Mouse (Mus musculus): ENCODE data around the gene Gm17606.
A peak's percentile ranks its signal among the peaks of the same experiment; 100 is the strongest.
"Not testable (repeated sequence)": the region's sequence is repeated elsewhere in the genome, so short reads cannot be mapped to it uniquely, and the experiment has no call there.

Gene Gm17606

DNA sequence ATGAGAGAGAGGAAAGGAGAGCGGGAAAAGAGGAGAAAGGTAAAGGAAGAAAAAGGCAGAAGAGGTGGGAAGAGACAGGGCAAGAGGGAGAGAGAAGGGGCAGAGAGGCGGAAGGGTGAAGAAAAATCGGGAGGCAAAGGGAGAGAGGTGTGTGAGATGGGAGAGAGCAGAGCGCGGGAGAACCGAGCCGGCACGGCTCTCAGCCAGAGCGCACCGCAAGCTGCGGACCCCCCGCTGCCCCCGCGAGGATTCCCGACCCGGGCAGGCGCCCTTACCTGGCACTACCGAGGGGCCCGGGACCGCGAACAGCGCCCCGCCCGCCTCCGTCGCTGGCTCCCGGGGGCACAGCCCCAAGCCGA is at the start of gene Gm17606:
Gm17606 (plus strand) TSS at position 7 of the 359 bp plus-strand sequence.
- DNase-seq (ENCODE audit: low read depth, low spot score) = no peak

- no peak for DNase-seq (ENCODE audit: low read depth, low spot score)
Observed at GRCm38 (mm10) chr14:54591056-54591455, 49.7 kb upstream of the Gm17606 start.

DNA sequence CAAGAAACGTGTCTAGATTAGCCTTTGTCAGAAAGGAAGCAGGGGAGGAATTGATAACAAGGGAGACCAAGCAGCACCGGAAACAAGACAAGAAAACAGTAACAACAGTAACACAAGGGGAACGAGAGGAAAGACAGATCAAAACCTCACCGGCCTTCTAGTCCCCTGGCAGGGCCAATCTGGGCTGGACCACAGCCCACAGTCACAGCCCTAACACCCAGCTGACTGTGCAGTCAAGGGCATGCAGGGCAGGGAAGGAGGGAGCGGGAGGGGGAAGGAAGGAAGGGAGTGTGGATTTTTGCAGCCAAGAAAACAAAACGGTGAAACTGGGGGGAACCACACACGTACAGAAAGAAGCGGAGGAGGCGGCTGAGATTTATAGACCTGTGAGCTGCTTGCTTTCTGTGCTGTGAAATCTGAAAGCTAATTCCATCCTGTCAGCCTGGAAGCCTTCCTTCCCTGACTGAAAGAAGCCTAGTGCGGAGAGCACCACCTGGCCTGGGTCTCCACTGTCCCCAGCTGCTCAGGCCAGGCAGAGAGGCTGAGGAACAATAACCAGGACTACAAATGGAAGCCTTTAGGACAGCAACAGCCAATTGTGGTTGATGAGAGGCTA is 48.3 kb upstream of the Gm17606 start:
- DNase-seq (ENCODE audit: low read depth, low spot score) = no peak

- no peak for DNase-seq (ENCODE audit: low read depth, low spot score)
Observed at GRCm38 (mm10) chr14:54594055-54594454, 46.7 kb upstream of the Gm17606 start.

GRCm38 (mm10) chr14:54594631-54595414 is 45.9 kb upstream of the Gm17606 start:
- DNase-seq (ENCODE audit: low read depth, low spot score) = no peak

DNA sequence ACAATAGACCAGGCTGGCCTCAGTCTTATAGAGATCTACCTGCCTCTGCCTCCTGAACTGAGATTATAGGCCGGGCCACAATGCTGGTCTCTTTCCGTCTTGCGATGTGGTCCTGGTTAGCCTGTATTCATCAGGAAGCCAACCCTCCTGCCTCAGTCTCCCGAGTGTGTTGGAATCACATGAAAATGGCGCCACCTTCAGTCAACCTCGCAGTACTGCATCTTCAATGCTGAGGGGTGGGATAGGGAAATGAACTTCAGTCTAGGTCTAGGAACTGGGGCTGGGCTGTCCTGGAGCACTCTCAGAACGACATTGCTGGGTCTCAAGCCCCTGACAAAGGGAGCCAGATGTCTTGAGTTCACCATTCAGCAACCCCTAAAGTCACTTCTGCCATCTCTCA is 43.7 kb upstream of the Gm17606 start:
- no peak for DNase-seq (ENCODE audit: low read depth, low spot score)

GRCm38 (mm10) chr14:54601601-54602000 is 39.2 kb upstream of the Gm17606 start:
- DNase-seq (ENCODE audit: low read depth, low spot score) = no peak

DNA sequence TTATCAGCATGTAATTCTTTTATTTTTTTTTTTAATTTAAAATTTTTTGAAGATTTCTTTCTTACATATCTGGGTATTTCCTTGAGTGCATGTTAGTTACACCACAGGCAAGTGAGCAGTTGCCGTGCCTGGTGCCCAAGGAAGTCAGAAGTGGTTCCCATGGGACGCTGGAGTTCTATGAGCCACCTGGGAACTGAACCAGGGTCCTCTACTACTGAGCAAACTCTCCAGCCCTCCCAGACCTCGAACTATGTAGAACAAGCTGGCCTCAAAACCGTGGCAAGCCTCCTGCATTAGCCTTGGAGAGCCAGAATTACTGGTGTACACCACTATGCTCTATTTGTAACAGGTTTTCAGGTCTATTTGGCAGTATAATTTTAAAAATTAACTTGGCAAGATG is 38.1 kb upstream of the Gm17606 start:
- no peak for DNase-seq (ENCODE audit: low read depth, low spot score)

- peak; percentile 94 for DNase-seq (ENCODE audit: low read depth, low spot score)
Observed at GRCm38 (mm10) chr14:54603038-54603654, 37.6 kb upstream of the Gm17606 start.

GRCm38 (mm10) chr14:54603686-54604085 is 37.1 kb upstream of the Gm17606 start:
- DNase-seq (ENCODE audit: low read depth, low spot score) = no peak

- DNase-seq (ENCODE audit: low read depth, low spot score) = peak; percentile 69
Observed at GRCm38 (mm10) chr14:54605752-54606321, 34.9 kb upstream of the Gm17606 start, which contains the start of gene 4931414P19Rik. 4931414P19Rik (minus strand) TSS chr14:54605993.

DNA sequence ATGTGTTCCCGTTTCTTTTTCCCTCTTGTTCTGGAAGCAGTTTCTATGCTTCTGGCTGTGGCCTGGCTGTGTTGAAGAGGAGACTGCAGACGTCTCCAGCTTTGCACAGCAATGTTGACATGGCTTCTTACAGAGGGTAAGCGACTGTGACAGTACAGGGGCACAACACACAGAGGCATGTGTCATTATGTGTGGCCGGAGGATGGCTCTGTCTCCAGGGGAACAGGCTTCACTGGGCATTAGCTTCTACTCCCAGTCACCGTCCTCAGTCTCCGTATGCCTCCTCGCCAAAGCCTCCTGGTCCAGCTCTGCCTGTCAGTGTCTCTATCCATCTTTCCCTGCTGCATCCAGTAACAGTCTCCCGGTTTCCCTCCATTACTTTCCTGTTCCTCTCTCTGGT is 33.5 kb upstream of the Gm17606 start:
- no peak for DNase-seq (ENCODE audit: low read depth, low spot score)

GRCm38 (mm10) chr14:54609245-54609644 is 31.5 kb upstream of the Gm17606 start:
- DNase-seq (ENCODE audit: low read depth, low spot score) = no peak

DNA sequence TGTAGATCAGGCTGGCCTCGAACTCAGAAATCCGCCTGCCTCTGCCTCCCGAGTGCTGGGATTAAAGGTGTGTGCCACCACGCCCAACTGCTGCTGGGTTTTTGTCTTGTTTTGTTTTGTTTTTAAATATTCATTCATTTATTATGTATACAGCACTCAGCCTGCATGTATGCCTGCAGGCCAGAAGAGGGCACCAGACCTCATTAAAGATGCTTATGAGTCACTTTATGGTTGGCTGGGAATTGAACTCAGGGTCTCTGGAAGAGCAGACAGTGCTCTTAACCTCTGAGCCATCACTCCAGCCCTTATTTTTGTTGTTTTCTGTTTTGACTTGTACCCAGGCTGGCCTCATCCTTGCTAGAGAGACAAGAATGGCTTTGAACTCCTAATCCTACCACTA is 30.8 kb upstream of the Gm17606 start:
- DNase-seq (ENCODE audit: low read depth, low spot score) = no peak

- DNase-seq (ENCODE audit: low read depth, low spot score) = no peak
Observed at GRCm38 (mm10) chr14:54610648-54611047, 30.1 kb upstream of the Gm17606 start.

DNA sequence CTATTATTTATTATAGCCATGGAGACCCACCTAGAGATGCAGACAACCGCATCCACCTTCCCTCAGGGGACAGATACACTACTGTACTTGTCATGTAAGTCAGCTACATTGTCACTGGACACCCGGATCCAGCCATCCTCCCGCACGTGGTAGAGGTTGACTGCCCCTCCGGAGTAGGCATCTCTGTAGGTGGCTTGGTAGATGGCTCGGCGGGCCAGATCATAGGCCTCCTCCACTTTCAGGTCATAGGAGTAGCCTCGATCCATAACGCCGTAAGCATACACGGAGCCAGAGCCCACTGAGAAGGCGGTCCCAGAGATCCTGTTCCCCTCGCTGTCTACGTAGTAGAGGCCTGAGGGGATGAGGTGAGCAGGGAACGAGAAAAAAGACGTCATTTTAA is 26.6 kb upstream of the Gm17606 start:
- not testable (repeated sequence) for DNase-seq (ENCODE audit: low read depth, low spot score)

DNA sequence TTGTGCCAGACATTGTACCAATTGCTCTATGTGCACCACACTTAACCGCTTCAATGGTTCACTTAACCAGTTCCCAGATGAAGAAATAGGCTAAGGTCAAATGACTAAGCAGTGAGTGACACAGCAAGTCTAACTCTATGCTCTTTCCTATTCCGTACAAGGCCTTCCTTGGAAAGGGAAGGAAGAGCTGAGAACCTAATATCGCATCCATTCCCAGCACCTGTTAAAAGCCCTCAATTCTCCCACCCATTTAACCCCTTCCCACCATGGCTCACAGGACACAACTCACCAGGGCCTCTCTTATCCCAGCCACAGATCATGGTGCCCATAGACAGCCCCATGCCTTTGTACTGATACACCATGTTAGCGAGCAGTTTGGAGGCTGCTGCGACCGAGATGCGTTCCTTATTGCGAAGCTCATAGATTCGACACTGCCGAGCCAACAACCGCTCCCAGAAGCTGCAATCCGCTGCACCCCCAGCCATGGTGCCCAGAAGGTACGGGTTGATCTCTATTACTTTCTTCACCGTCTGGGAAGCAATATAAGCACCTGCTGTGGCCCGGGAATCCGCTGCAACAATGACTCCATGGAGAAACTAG is 24.4 kb upstream of the Gm17606 start:
- no peak for DNase-seq (ENCODE audit: low read depth, low spot score)

DNA sequence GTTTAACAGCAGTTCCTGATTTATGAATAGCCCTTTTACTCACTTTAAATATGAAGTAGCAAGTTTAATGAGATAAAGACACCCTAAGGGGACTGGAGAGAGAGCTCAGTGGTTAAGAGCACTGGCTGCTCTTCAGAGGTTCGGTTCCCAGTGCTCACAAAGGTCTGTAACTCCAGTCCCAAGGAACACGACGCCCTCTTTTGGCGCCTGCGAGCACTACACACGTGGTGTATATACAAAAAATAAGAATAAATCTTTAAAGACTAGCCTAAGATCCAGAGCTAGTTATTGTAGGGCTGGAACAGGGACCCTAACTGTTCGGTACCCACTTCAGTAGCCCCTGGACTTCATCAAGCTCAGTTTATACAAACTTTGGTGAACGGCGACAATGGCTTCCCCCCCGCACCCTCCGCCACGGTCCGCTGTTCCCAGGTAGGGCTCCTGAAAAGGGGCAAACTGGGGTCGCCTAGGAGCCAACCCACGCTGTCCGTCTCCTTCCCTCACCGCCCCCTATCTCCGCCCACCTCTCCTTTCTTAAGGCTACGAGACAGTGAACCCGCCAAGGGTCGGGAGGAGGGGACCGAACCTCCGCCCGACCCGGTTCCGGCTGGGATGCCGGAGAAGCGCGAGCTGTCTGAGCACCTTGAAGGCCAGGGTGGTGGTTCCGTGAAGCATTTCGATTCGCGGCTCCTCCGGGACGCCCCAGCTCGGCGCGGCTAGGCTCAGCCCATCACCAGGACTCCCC is 23.4 kb upstream of the Gm17606 start:
- no peak for DNase-seq (ENCODE audit: low read depth, low spot score)

DNA sequence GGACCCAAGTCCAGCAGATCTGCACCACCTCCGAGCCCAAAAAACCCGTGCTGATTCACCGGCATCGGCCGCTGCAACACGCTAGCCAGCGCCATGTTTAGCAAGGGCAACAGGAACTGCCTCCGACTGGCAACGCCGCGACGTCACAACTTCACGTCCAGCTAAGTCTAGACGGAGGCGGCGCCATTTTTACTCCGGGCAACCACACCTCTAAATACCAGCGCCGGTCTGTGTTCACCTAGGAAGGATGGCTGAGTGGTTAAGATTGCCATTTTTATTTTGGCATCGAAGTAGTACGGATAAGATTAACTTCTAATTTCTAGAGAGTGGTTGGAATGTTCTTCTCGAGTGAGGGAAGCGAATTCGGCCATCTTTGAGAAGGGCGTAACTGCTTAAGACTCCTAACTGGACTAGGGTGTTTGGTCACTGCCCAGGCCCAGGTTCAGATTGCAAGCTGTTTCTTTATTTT is 22.8 kb upstream of the Gm17606 start, which contains the start of gene Psmb5:
Psmb5 (minus strand) TSS at position 126 of the 469 bp plus-strand sequence.
- peak; percentile 83 for DNase-seq (ENCODE audit: low read depth, low spot score)

DNA sequence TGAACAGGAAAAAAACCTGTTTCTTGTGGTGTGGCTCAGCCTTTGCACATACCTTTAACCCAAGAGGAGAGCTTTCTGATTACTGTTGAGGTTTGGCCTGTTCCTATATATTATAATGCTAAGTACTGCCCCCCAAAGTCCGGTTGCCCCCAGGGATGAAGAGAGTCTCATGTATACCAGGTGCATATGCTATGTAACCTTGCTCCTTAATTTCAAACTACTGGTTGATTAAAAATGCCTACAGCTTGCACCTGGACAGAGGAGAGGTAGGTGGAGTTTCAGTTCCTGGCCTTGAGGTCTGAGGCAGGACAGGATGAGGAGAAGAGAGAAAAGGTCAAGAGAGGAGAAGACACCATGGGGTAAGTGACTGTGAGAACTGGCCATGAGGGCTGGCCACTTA is 19.6 kb upstream of the Gm17606 start, which contains the start of gene Psmb11:
Psmb11 (plus strand) TSS at position 301 of the 400 bp plus-strand sequence.
- DNase-seq (ENCODE audit: low read depth, low spot score) = no peak

- DNase-seq (ENCODE audit: low read depth, low spot score) = no peak
Observed at GRCm38 (mm10) chr14:54623334-54623733, 17.4 kb upstream of the Gm17606 start.
